Mouse (Mus musculus): ENCODE results near the gene Klk7. TPM values are rescaled to one million over a fixed set of nuclear protein-coding genes. Genes with fewer than 3 reads are reported as not detected.

Gene Klk7
- polyA plus RNA-seq, 1 experiment from 2014 or later, result not detected

DNA sequence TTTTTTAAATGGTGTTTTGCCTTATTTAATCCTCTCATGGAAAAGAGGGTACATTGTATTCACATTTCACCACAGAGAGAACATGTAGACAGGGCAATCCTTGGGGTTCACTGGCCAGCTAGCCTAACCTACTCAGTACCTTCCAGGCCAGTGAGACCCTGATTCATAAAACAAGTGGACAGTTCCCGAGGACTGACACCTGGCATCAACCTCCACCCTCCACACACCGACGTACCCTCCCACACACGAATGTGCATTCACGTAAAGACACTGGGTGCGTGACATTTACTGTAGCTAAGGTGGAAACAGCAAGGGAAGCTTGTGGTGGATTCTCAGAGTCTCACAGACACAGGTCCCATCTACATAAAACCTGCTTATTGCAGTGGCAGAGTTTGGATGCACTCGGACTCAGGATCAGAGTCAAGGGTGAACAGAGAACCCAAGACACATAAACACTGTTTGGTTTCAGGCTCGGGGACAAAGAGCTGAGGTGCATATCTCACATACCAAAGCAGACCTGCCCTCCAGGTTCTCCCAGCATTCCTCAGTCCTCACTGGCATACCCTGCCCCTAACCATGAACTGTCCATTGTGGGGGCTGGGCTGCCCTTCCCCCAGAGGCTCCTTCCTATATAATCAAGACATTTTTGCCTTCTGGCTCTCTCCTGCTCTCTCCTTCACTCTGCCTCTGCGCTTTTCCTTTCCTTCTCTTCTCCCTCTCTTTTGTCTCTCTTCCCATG is 43.7 kb downstream of the Klk7 start:
- no peaks in the 10 kb centered on the region for H3K4me1 ChIP-seq (replicated peaks)
- no peaks in the 10 kb centered on the region for H3K9me3 ChIP-seq
- H3K4me2 ChIP-seq, result no peak overlapping the region
- H3K27me3 ChIP-seq, result no peaks in the 10 kb centered on the region
- H3K4me3 ChIP-seq, result no peak overlapping the region
- ATAC-seq (ENCODE audit: low FRiP score, low read depth), result no peak
- 84% methylated on average over 9 of the region's 9 CpGs for WGBS
- H3K27ac ChIP-seq (replicated peaks), result no peak overlapping the region
- no peaks in the 10 kb centered on the region for H3K36me3 ChIP-seq
- H3K9ac ChIP-seq, result no peak overlapping the region

DNA sequence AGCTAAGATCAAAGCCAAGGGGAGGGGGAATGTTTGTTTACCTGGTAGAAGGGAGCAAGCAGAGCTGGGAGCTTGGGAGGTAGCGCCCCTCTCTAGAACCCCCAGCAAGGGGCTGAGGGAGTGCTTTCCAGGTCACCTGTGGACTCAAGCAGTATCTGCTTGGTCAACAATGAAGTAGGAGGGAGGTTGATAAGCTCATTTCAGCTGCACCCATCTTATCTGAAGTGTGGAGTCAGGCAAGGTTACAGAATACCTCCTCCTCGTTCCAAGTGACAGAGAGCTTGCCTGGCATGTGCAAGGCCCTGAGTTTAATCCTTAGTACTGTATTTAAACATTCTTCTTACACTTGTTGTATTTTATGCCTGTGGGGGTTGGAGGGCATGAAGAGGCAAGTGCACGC is 44.6 kb downstream of the Klk7 start:
- H3K9ac ChIP-seq, result no peak overlapping the region
- H3K36me3 ChIP-seq, result no peaks in the 10 kb centered on the region
- ATAC-seq (ENCODE audit: low FRiP score, low read depth), result no peak
- WGBS, result 81% methylated on average over 3 of the region's 3 CpGs
- H3K4me1 ChIP-seq (replicated peaks), result no peaks in the 10 kb centered on the region
- H3K4me3 ChIP-seq, result no peak overlapping the region
- H3K4me2 ChIP-seq, result no peak overlapping the region
- no peaks in the 10 kb centered on the region for H3K27me3 ChIP-seq
- no peak overlapping the region for H3K27ac ChIP-seq (replicated peaks)
- no peaks in the 10 kb centered on the region for H3K9me3 ChIP-seq

- Histone ChIP-seq H3K27me3 (no peaks in the 10 kb centered on the region), H3K4me1 (replicated peaks) (no peaks in the 10 kb centered on the region), H3K36me3 (no peaks in the 10 kb centered on the region), H3K4me2 (no peak overlapping the region), H3K9me3 (no peaks in the 10 kb centered on the region), H3K9ac (no peak overlapping the region), H3K27ac (replicated peaks) (no peak overlapping the region), H3K4me3 (no peak overlapping the region)
- no peak for ATAC-seq (ENCODE audit: low FRiP score, low read depth)
- 91% methylated on average over 7 of the region's 7 CpGs for WGBS
These were observed 45.2 kb downstream of the Klk7 start for GRCm38 (mm10) chr7:43856307-43856706.

DNA sequence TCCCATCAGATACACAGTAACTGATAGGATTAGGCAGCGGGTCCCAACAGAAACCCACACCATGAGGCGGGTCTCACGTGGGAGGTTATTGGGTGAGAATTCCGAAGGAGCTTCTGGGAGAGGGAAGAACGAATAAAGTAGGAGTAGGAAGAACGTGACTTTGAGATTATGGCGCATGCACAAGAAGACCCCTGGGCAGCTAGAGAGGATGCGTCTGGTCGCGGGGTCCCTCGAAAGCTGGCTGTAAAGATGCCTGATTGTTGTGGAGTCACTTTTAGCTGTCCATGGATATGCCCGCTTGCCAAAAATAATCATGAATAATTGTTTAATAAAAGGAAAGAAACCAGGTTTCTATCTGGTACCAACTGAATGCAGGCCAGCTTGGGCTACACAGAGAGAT is 46.4 kb downstream of the Klk7 start:
- Histone ChIP-seq H3K4me1 (replicated peaks) (no peaks in the 10 kb centered on the region), H3K27ac (replicated peaks) (no peak overlapping the region), H3K36me3 (no peaks in the 10 kb centered on the region), H3K9me3 (no peaks in the 10 kb centered on the region), H3K9ac (no peak overlapping the region), H3K4me2 (no peak overlapping the region), H3K4me3 (no peak overlapping the region), H3K27me3 (no peaks in the 10 kb centered on the region)
- 95% methylated on average over 12 of the region's 12 CpGs for WGBS
- ATAC-seq (ENCODE audit: low FRiP score, low read depth), result no peak

DNA sequence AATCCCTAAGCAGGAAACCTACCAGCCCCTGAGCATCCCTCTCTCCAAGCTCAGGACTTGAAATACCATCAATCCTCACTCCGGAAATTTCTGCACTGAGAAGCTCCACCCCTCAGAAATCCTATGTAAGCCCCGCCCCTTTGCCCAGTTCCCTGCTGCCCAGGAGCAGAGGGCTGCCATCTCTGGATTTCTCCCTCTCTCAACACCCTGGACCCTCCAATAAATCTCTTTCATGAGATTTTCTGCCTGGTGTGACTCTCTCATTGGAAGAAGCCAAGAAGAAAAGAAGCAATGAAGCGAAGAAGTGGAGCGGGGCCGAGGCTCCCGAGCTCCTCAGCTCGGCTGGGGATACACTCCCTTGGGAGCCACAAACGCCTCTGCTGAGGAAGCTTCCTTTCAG is 49.3 kb downstream of the Klk7 start:
- Histone ChIP-seq H3K9me3 (no peaks in the 10 kb centered on the region), H3K4me1 (replicated peaks) (no peaks in the 10 kb centered on the region), H3K9ac (no peak overlapping the region), H3K36me3 (no peaks in the 10 kb centered on the region), H3K27me3 (no peaks in the 10 kb centered on the region), H3K4me3 (no peak overlapping the region), H3K4me2 (peak overlapping the region; percentile 22; the same call in 1 of the 2 replicates), H3K27ac (replicated peaks) (no peak overlapping the region)
- 33% methylated on average over 8 of the region's 8 CpGs for WGBS
- no peak for ATAC-seq (ENCODE audit: low FRiP score, low read depth)

Other genes with a start within 250 kb of the Klk7 start
- 7.3 and 8.5 TPM in 2 replicates for gene Zfp658, start 249.0 kb upstream of the Klk7 start, polyA plus RNA-seq (2015; fragmentation: Nextera tagmentation; extraction: Ambion mirVana)
- 14.2 and 14.8 TPM in 2 replicates for gene Zfp719, start 231.7 kb upstream of the Klk7 start, polyA plus RNA-seq (2015; fragmentation: Nextera tagmentation; extraction: Ambion mirVana)
- 0.47 and 0.54 TPM in 2 replicates for gene Zfp819, start 204.1 kb upstream of the Klk7 start, polyA plus RNA-seq (2015; fragmentation: Nextera tagmentation; extraction: Ambion mirVana)
- 0.08 TPM in 2 replicates for gene Ceacam18, start 176.6 kb upstream of the Klk7 start, polyA plus RNA-seq (2015; fragmentation: Nextera tagmentation; extraction: Ambion mirVana)
- gene Siglece, start 151.1 kb upstream of the Klk7 start, polyA plus RNA-seq (2015; fragmentation: Nextera tagmentation; extraction: Ambion mirVana), result 0.33 and 0.36 TPM in 2 replicates
- 21.4 and 21.5 TPM in 2 replicates for gene Ctu1, start 139.3 kb upstream of the Klk7 start, polyA plus RNA-seq (2015; fragmentation: Nextera tagmentation; extraction: Ambion mirVana)
- not detected in 2 replicates for gene Klk14, start 120.9 kb upstream of the Klk7 start, polyA plus RNA-seq (2015; fragmentation: Nextera tagmentation; extraction: Ambion mirVana)
- 0.17 and 0.18 TPM in 2 replicates for gene Klk13, start 98.7 kb upstream of the Klk7 start, polyA plus RNA-seq (2015; fragmentation: Nextera tagmentation; extraction: Ambion mirVana)
- 0.14 TPM in 1 of 2 replicates, not detected in the other for gene Klk12, start 42.4 kb upstream of the Klk7 start, polyA plus RNA-seq (2015; fragmentation: Nextera tagmentation; extraction: Ambion mirVana)
- gene Klk11, start 36.7 kb upstream of the Klk7 start, polyA plus RNA-seq (2015; fragmentation: Nextera tagmentation; extraction: Ambion mirVana), result 0.22 and 0.27 TPM in 2 replicates
- gene Klk10, start 30.3 kb upstream of the Klk7 start, polyA plus RNA-seq (2015; fragmentation: Nextera tagmentation; extraction: Ambion mirVana), result 0.10 and 0.30 TPM in 2 replicates
- 0.13 and 0.14 TPM in 2 replicates for gene Klk9, start 19.4 kb upstream of the Klk7 start, polyA plus RNA-seq (2015; fragmentation: Nextera tagmentation; extraction: Ambion mirVana)
- gene Klk8, start 13.7 kb upstream of the Klk7 start, polyA plus RNA-seq (2015; fragmentation: Nextera tagmentation; extraction: Ambion mirVana), result 10.1 TPM in 2 replicates
- gene Klk6, start 13.2 kb downstream of the Klk7 start, polyA plus RNA-seq (2015; fragmentation: Nextera tagmentation; extraction: Ambion mirVana), result not detected in 2 replicates
- gene Klk5, start 30.7 kb downstream of the Klk7 start, polyA plus RNA-seq (2015; fragmentation: Nextera tagmentation; extraction: Ambion mirVana), result not detected in 2 replicates
- gene Klk4, start 69.9 kb downstream of the Klk7 start, polyA plus RNA-seq (2015; fragmentation: Nextera tagmentation; extraction: Ambion mirVana), result 1.7 and 2.6 TPM in 2 replicates
- gene Klk15, start 122.4 kb downstream of the Klk7 start, polyA plus RNA-seq (2015; fragmentation: Nextera tagmentation; extraction: Ambion mirVana), result not detected in 2 replicates
- gene Klk1b8, start 139.4 kb downstream of the Klk7 start, polyA plus RNA-seq (2015; fragmentation: Nextera tagmentation; extraction: Ambion mirVana), result not detected in 2 replicates
- not detected in 2 replicates for gene Klk1b1, start 155.5 kb downstream of the Klk7 start, polyA plus RNA-seq (2015; fragmentation: Nextera tagmentation; extraction: Ambion mirVana)
- not detected in 2 replicates for gene Klk1b9, start 164.8 kb downstream of the Klk7 start, polyA plus RNA-seq (2015; fragmentation: Nextera tagmentation; extraction: Ambion mirVana)
- not detected in 2 replicates for gene Klk1b11, start 184.6 kb downstream of the Klk7 start, polyA plus RNA-seq (2015; fragmentation: Nextera tagmentation; extraction: Ambion mirVana)
- gene Klk1b26, start 200.9 kb downstream of the Klk7 start, polyA plus RNA-seq (2015; fragmentation: Nextera tagmentation; extraction: Ambion mirVana), result not detected in 2 replicates
- gene Klk1b27, start 241.0 kb downstream of the Klk7 start, polyA plus RNA-seq (2015; fragmentation: Nextera tagmentation; extraction: Ambion mirVana), result not detected in 2 replicates

Data from hindbrain, embryonic 15.5 days (tissue).